Mouse (Mus musculus): ENCODE results near the gene Calr. TPM values are rescaled to one million over a fixed set of nuclear protein-coding genes. Genes with fewer than 3 reads are reported as not detected.
"Not testable (repeated sequence)": the region's sequence is repeated elsewhere in the genome, so short reads cannot be mapped to it uniquely, and the experiment has no call there.

Calr gene
- polyA plus RNA-seq, 1 experiment from 2014 or later, result 471 TPM

- H3K36me3 ChIP-seq (replicated peaks), result peaks cover 48% of the 10 kb centered on the region
- H3K4me1 ChIP-seq (replicated peaks), result peaks cover 68% of the 10 kb centered on the region
- 33% methylated on average over 10 of the region's 10 CpGs for WGBS (ENCODE audit: insufficient replicate concordance)
Measured at GRCm38 (mm10) chr8:84832759-84833742, 13.7 kb downstream of the Calr start.

DNA sequence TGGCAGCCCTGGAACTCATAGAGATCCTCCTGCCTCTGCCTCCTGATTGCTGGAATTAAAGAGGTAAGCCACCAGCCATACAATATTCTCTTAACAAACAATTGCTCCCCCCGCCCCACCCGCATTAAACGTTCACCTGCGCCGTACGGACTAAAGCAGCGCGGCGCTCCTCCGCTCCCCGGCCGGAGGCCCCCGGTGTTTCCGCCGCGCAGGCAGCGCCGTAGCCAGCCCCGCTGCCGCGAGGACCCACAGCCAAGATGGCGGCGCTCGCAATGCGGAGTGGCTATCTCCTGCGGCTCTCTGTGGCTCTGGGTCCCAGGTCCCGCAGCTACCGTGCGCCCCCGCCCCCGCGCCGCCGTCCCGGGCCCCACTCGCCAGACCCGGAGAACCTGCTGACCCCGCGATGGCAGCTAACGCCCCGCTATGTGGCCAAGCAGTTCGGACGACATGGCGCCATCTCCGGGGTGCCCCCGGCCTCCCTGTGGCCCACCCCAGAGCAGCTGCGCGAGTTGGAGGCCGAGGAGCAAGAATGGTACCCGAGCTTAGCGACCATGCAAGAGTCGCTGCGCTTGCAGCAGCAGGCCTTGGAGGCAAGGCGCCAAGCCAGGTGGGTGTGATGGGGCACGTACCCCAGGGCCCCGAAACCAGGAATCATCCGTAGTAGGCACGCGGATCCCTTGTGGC lies 14.6 kb downstream of the Calr start:
- peak overlapping the region; percentile 95 for H3K27ac ChIP-seq (replicated peaks)
- peak overlapping the region; percentile 85 for H3K4me2 ChIP-seq
- H3K4me1 ChIP-seq (replicated peaks), result peaks cover 65% of the 10 kb centered on the region
- WGBS (ENCODE audit: insufficient replicate concordance), result under 1% methylated on average over 59 of the region's 59 CpGs
- no peaks in the 10 kb centered on the region for H3K9me3 ChIP-seq (replicated peaks)
- peak overlapping the region; percentile 97 for H3K9ac ChIP-seq
- peak overlapping the region; percentile 92 for H3K4me3 ChIP-seq (replicated peaks)
- ATAC-seq (ENCODE audit: insufficient read depth), result peak; percentile 85
- H3K36me3 ChIP-seq (replicated peaks), result peaks cover 39% of the 10 kb centered on the region
- H3K27me3 ChIP-seq, result no peaks in the 10 kb centered on the region

More at GRCm38 (mm10) chr8:84832759-84833742, 13.7 kb downstream of the Calr start:
- Histone ChIP-seq H3K27me3 (no peaks in the 10 kb centered on the region), H3K9ac (peak overlapping the region; percentile 97), H3K9me3 (replicated peaks) (no peaks in the 10 kb centered on the region), H3K27ac (replicated peaks) (peak overlapping the region; percentile 95), H3K4me3 (replicated peaks) (peak overlapping the region; percentile 92), H3K4me2 (peak overlapping the region; percentile 85)
- ATAC-seq (ENCODE audit: insufficient read depth), result no peak

- peaks cover 32% of the 10 kb centered on the region for H3K36me3 ChIP-seq (replicated peaks)
- peak; percentile 19; the same call in 1 of the 2 replicates for ATAC-seq (ENCODE audit: insufficient read depth)
- H3K9ac ChIP-seq, result peak within 1 kb of the TSS; percentile 97
- no peaks in the 10 kb centered on the region for H3K9me3 ChIP-seq (replicated peaks)
- H3K27ac ChIP-seq (replicated peaks), result peak within 1 kb of the TSS; percentile 95
- H3K27me3 ChIP-seq, result no peaks in the 10 kb centered on the region
- H3K4me3 ChIP-seq (replicated peaks), result peak within 1 kb of the TSS; percentile 92
- peak within 1 kb of the TSS; percentile 85 for H3K4me2 ChIP-seq
- WGBS (ENCODE audit: insufficient replicate concordance), result 39% methylated on average over 11 of the region's 11 CpGs
- peaks cover 62% of the 10 kb centered on the region for H3K4me1 ChIP-seq (replicated peaks)
Measured at GRCm38 (mm10) chr8:84831490-84831889, 15.2 kb downstream of the Calr start, which contains the start of gene Gadd45gip1. Gene Gadd45gip1 (plus strand): TSS chr8:84831522.

DNA sequence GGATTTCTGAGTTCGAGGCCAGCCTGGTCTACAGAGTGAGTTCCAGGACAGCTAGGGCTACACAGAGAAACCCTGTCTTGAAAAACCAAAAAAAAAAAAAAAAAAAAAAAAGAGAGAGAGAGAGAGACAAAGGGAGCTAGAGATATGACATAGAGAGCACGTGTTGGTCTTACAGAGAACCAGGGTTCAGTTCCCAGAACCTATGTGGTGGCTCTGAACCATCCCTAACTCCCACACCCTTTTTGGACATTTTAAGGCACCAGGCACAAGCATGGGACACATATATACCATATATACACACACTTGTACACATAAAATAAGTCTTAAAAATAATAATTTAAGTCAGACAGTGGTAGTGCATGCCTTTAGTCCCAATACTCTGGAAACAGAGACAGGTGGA lies 20.2 kb downstream of the Calr start:
- not testable (repeated sequence) for ATAC-seq (ENCODE audit: insufficient read depth); H3K9me3 ChIP-seq (replicated peaks); H3K27me3 ChIP-seq; H3K4me3 ChIP-seq (replicated peaks); H3K9ac ChIP-seq; H3K36me3 ChIP-seq (replicated peaks)
- 0 out of 2 replicates have a peak overlapping the region, but pooled peaks have one; percentile 1 for H3K27ac ChIP-seq (replicated peaks)
- 37% methylated on average over 2 of the region's 2 CpGs for WGBS (ENCODE audit: insufficient replicate concordance)
- H3K4me1 ChIP-seq (replicated peaks), result peaks cover 54% of the 10 kb centered on the region
- H3K4me2 ChIP-seq, result peak overlapping the region; percentile 44; the same call in 1 of the 2 replicates

GRCm38 (mm10) chr8:84825636-84826035 lies 21.1 kb downstream of the Calr start:
- H3K27ac ChIP-seq (replicated peaks), result peak overlapping the region; percentile 72
- peak overlapping the region; percentile 44 for H3K4me2 ChIP-seq
- no peaks in the 10 kb centered on the region for H3K9me3 ChIP-seq (replicated peaks)

GRCm38 (mm10) chr8:84823653-84824052 lies 23.1 kb downstream of the Calr start:
- Histone ChIP-seq H3K4me1 (replicated peaks) (peaks cover 42% of the 10 kb centered on the region), H3K4me3 (replicated peaks) (no peak overlapping the region; the same call in 1 of the 2 replicates), H3K4me2 (peak overlapping the region; percentile 32), H3K27ac (replicated peaks) (no peak overlapping the region), H3K27me3 (peaks cover 5% of the 10 kb centered on the region; the same call in 1 of the 2 replicates), H3K9ac (no peak overlapping the region), H3K36me3 (replicated peaks) (no peaks in the 10 kb centered on the region), H3K9me3 (replicated peaks) (no peaks in the 10 kb centered on the region)
- under 1% methylated on average over 18 of the region's 18 CpGs for WGBS (ENCODE audit: insufficient replicate concordance)
- peak; percentile 53; the same call in 1 of the 2 replicates for ATAC-seq (ENCODE audit: insufficient read depth)

More at GRCm38 (mm10) chr8:84825636-84826035, 21.1 kb downstream of the Calr start:
- H3K9ac ChIP-seq, result no peak overlapping the region; the same call in 1 of the 2 replicates
- H3K27me3 ChIP-seq, result peaks cover 5% of the 10 kb centered on the region; the same call in 1 of the 2 replicates
- no peak overlapping the region for H3K4me3 ChIP-seq (replicated peaks)
- WGBS (ENCODE audit: insufficient replicate concordance), result 20% methylated on average over 4 of the region's 4 CpGs
- ATAC-seq (ENCODE audit: insufficient read depth), result peak; percentile 35
- H3K36me3 ChIP-seq (replicated peaks), result no peaks in the 10 kb centered on the region
- peaks cover 48% of the 10 kb centered on the region for H3K4me1 ChIP-seq (replicated peaks)

GRCm38 (mm10) chr8:84822723-84823122 lies 24.0 kb downstream of the Calr start, which contains the start of gene Dand5:
Gene Dand5 (minus strand): TSS chr8:84822823.
- no peak within 1 kb of the TSS; the same call in 1 of the 2 replicates for H3K4me3 ChIP-seq (replicated peaks)
- peaks cover 42% of the 10 kb centered on the region for H3K4me1 ChIP-seq (replicated peaks)
- no peak within 1 kb of the TSS; the same call in 1 of the 2 replicates for H3K9ac ChIP-seq
- WGBS (ENCODE audit: insufficient replicate concordance), result 71% methylated on average over 3 of the region's 3 CpGs
- H3K9me3 ChIP-seq (replicated peaks), result no peaks in the 10 kb centered on the region
- no peaks in the 10 kb centered on the region for H3K36me3 ChIP-seq (replicated peaks)
- H3K27me3 ChIP-seq, result peaks cover 5% of the 10 kb centered on the region; the same call in 1 of the 2 replicates
- H3K27ac ChIP-seq (replicated peaks), result no peak within 1 kb of the TSS
- H3K4me2 ChIP-seq, result peak within 1 kb of the TSS; percentile 32
- ATAC-seq (ENCODE audit: insufficient read depth), result no peak

GRCm38 (mm10) chr8:84816117-84816516 lies 30.6 kb downstream of the Calr start:
- H3K9ac ChIP-seq, result no peak overlapping the region
- WGBS (ENCODE audit: insufficient replicate concordance), result 76% methylated on average over 17 of the region's 17 CpGs
- no peak overlapping the region for H3K27ac ChIP-seq (replicated peaks)
- H3K9me3 ChIP-seq (replicated peaks), result no peaks in the 10 kb centered on the region
- peaks cover 31% of the 10 kb centered on the region for H3K4me1 ChIP-seq (replicated peaks)
- peaks cover 26% of the 10 kb centered on the region for H3K27me3 ChIP-seq
- no peak for ATAC-seq (ENCODE audit: insufficient read depth)
- H3K36me3 ChIP-seq (replicated peaks), result no peaks in the 10 kb centered on the region
- no peak overlapping the region for H3K4me2 ChIP-seq
- no peak overlapping the region for H3K4me3 ChIP-seq (replicated peaks)

DNA sequence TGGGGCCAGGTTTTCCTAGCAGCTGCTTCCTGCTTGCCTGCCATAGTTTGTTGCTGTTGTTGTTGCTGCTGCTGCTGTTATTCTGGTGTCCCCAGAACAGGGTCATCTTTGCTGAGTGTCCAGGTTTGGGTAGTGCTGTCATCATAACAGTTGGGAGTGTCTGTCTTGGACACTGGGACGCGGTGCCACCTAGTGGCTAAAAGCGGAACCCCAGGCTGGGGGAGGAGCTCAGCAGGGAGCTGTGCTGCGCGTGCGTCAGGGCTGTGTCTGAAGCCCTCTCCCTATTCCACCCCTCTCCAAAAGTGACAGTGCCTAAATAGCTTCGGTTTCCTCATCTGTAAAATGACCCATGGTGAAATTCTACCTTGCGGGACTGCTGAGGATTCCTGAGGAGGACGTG lies 31.2 kb downstream of the Calr start:
- no peak overlapping the region for H3K4me3 ChIP-seq (replicated peaks)
- WGBS (ENCODE audit: insufficient replicate concordance), result 6% methylated on average over 9 of the region's 9 CpGs
- ATAC-seq (ENCODE audit: insufficient read depth), result peak; percentile 66
- peaks cover 32% of the 10 kb centered on the region for H3K27me3 ChIP-seq
- H3K4me1 ChIP-seq (replicated peaks), result peaks cover 37% of the 10 kb centered on the region
- no peak overlapping the region for H3K27ac ChIP-seq (replicated peaks)
- H3K4me2 ChIP-seq, result no peak overlapping the region
- H3K9me3 ChIP-seq (replicated peaks), result no peaks in the 10 kb centered on the region
- H3K36me3 ChIP-seq (replicated peaks), result no peaks in the 10 kb centered on the region
- no peak overlapping the region for H3K9ac ChIP-seq

GRCm38 (mm10) chr8:84814555-84815441 lies 31.9 kb downstream of the Calr start:
- Histone ChIP-seq H3K9me3 (replicated peaks) (no peaks in the 10 kb centered on the region), H3K36me3 (replicated peaks) (no peaks in the 10 kb centered on the region), H3K27me3 (peaks cover 35% of the 10 kb centered on the region), H3K27ac (replicated peaks) (no peak overlapping the region), H3K4me3 (replicated peaks) (no peak overlapping the region), H3K4me1 (replicated peaks) (peaks cover 42% of the 10 kb centered on the region), H3K9ac (no peak overlapping the region), H3K4me2 (no peak overlapping the region)
- no peak for ATAC-seq (ENCODE audit: insufficient read depth)
- 43% methylated on average over 19 of the region's 19 CpGs for WGBS (ENCODE audit: insufficient replicate concordance)

All from liver, embryonic 15.5 days (tissue).